Mouse (Mus musculus): Measurements from ENCODE around the gene Pnpla1.

Gene Pnpla1

GRCm38 (mm10) chr17:28846974-28847617 lies 11.1 kb upstream of the Pnpla1 start:
- DNase-seq, result no peak

GRCm38 (mm10) chr17:28850511-28850910 lies 7.7 kb upstream of the Pnpla1 start:
- no peak for DNase-seq

GRCm38 (mm10) chr17:28854377-28854776 lies 3.8 kb upstream of the Pnpla1 start:
- DNase-seq, result no peak

- peak; percentile 69 for DNase-seq
Observed at GRCm38 (mm10) chr17:28855166-28855885, 2.9 kb upstream of the Pnpla1 start.

GRCm38 (mm10) chr17:28856030-28856429 lies 2.2 kb upstream of the Pnpla1 start:
- no peak for DNase-seq

GRCm38 (mm10) chr17:28863926-28864325 lies 5.7 kb downstream of the Pnpla1 start:
- DNase-seq, result peak; percentile 65

- DNase-seq, result no peak
Observed at GRCm38 (mm10) chr17:28864464-28864863, 6.3 kb downstream of the Pnpla1 start.

- no peak for DNase-seq
Observed at GRCm38 (mm10) chr17:28866921-28867320, 8.7 kb downstream of the Pnpla1 start.

GRCm38 (mm10) chr17:28867381-28867780 lies 9.2 kb downstream of the Pnpla1 start:
- no peak for DNase-seq

GRCm38 (mm10) chr17:28869412-28870110 lies 11.3 kb downstream of the Pnpla1 start:
- no peak for DNase-seq

- DNase-seq, result no peak
Observed at GRCm38 (mm10) chr17:28870435-28870834, 12.2 kb downstream of the Pnpla1 start.

GRCm38 (mm10) chr17:28871831-28872230 lies 13.6 kb downstream of the Pnpla1 start:
- no peak for DNase-seq

- no peak for DNase-seq
Observed at GRCm38 (mm10) chr17:28872322-28872721, 14.1 kb downstream of the Pnpla1 start.

- DNase-seq, result no peak
Observed at GRCm38 (mm10) chr17:28874216-28874615, 16.0 kb downstream of the Pnpla1 start.

GRCm38 (mm10) chr17:28874825-28875224 lies 16.6 kb downstream of the Pnpla1 start:
- DNase-seq, result no peak

GRCm38 (mm10) chr17:28875316-28875715 lies 17.1 kb downstream of the Pnpla1 start:
- no peak for DNase-seq

GRCm38 (mm10) chr17:28876331-28876730 lies 18.1 kb downstream of the Pnpla1 start:
- DNase-seq, result no peak

GRCm38 (mm10) chr17:28876821-28877220 lies 18.6 kb downstream of the Pnpla1 start:
- peak; percentile 53 for DNase-seq

- peak; percentile 82 for DNase-seq
Observed at GRCm38 (mm10) chr17:28879931-28880391, 21.8 kb downstream of the Pnpla1 start.

- peak; percentile 86 for DNase-seq
Observed at GRCm38 (mm10) chr17:28882316-28882715, 24.1 kb downstream of the Pnpla1 start.

- peak; percentile 36 for DNase-seq
Observed at GRCm38 (mm10) chr17:28882810-28883209, 24.6 kb downstream of the Pnpla1 start.

GRCm38 (mm10) chr17:28883941-28884516 lies 25.8 kb downstream of the Pnpla1 start:
- DNase-seq, result peak; percentile 31

GRCm38 (mm10) chr17:28885231-28885630 lies 27.0 kb downstream of the Pnpla1 start:
- no peak for DNase-seq

All from thymus, postnatal 14 days (tissue).